Mouse (Mus musculus) lung, postnatal 14 days (tissue): Measurements from ENCODE around the gene Kazn.
A peak's percentile ranks its signal among the peaks of the same experiment; 100 is the strongest.

Experiments
- DNase-seq: peaks from one replicate; pipeline ENCODE4 v3.0.0; 2021

Kazn gene

DNA sequence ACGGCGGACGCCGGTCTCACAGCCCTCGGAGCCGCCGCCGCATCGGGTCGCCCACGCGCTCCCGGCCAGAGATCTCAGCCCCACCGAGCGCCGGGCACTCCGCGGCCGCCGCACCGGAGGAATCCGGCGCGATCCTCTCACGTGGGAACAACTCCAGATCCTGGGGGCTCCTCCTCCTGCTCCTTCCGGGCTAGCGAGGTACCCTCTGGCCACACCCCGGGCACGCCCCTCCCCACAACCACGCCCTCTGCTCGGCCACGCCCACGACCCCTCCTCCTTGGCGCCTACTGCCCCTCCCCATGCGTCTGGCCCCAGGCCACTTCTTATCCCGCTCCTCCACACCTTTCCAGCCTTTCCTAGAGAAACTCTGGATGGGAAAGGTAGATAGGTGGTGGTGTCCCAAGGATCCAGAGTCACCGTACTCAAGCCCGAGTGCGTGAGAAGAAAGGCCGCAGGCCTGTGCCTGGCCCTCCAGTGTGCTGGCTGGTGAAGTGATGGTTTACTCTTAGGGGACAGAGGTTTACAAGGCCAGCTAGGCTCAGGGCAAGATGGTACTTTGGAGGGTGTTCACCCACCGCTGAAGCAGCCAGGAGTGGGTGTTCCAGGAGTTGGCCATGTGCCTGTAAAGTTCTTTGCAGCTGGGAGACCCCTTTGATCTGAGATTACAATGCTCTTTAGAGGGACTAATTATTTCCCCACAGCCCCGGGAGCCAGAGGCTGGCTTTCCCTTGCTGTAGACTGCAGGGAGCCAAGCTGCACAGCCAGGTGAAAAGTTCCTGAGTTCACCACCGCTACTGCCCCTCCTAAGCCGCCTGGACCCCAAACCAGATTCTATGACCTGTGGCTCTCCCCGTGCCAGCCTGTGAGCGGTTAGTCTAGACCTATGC lies at the start of gene Kazn:
Gene Kazn (minus strand): TSS at position 162 of the 887 bp plus-strand sequence.
- DNase-seq, result peak; percentile 93

DNA sequence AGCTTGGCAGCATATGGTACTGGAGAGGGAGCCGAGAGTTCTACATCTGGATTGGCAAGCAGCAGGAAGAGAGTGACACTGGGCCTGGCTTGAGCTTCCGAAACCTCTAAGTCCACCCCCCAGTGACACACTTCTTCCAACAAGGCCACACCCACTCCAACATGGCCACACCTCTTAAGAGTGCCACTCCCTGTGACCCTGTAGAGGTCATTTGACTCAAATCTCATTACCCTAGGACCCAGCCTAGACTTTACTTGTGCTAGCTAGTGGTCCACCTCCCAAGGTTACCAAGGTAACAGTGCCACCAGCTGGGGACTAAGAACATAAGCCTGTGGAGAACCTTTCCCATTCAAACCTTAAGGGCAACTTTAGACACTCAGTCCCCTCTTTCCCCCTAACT lies 46.3 kb upstream of the Kazn start:
- DNase-seq, result no peak

DNA sequence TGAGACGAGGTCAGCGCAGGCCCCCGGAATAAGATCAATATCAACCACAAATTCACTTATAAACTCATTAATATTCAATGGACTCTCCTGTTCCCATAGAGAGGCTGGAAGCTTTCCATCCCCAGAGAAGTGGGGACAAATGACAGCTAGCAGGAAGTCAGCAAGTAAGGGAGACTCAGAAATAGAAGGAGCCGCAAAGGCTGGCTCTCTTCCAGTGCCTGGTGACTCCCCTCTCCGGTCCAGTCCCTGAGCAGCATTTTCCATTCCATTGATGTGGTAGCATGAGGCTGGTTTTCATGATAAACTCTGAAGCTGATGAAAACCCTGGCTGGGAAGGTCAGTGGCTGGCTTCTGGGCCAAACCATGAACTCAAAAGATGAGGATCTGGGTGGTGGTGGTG lies 44.7 kb upstream of the Kazn start:
- peak; percentile 5 for DNase-seq

DNA sequence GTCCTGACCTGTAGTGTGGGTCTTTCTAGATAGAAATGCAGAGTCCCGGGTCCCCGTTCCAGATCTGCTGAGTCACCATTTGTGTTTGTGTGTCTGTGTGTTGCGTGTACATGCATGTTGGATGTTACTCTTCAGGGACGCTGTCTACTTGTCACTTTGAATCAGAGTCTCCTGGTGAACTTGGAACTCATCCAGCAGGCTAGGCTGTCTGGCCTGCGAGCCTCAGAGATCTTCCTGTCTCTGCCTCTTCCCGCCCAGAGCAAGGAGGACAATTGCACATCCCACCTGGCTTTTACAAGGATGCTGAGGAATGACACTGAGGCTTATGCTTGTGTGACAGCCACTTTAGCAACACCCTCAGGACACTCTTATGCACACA lies 39.0 kb upstream of the Kazn start:
- no peak for DNase-seq

DNA sequence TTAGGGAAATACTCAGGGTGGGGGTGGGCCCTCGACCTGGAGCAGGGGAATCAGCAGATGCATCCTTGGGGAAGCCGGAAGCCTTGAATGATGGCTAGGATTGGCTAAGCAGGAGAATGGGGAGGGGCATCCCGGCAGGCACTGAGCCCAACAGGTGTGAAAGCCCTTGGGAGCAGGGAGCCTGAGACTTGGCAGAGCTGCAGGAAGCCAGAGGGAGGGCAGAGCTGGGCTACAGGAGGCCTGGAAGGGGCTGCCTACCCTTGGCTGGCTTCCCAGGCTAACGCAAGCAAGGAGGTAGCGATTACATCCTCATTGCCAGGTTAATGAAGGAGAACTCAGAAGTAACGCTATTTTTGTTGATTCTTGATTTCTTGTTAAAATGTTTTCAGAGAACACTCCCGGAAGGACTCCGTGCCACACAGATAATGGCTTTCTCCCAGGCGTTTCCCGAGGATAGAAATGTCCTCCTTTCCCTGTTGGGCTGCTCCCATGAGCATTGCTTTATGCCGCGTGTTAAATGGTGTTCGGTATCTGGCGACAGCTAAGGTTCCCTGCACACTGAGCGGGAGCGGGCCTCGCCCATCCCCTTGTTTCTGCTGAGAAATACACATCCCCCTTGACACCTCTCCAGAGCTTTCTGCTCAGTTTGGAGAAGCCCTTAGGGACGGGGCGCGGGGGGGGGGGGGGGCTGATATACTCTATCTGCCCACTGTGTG lies 38.4 kb upstream of the Kazn start:
- DNase-seq, result peak; percentile 1

DNA sequence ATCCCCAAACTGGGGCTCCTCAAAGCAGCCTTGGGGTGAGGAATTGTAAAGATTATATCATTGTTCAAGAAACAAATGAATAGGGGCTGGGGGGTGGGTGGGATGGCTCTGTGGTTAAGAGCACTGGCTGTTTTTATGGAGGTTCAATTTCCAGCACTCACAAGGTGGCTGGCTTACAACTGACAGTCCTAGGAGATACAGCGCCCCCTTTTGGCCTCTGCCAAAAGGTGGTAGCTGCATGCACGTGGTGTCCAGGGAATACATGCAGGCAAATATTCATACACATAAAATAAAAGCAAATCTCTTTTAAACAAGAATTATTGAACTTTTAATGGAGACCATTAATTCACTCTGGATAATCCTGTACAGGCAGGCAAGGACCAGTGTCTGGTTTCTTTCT lies 36.0 kb upstream of the Kazn start:
- DNase-seq, result peak; percentile 9

DNA sequence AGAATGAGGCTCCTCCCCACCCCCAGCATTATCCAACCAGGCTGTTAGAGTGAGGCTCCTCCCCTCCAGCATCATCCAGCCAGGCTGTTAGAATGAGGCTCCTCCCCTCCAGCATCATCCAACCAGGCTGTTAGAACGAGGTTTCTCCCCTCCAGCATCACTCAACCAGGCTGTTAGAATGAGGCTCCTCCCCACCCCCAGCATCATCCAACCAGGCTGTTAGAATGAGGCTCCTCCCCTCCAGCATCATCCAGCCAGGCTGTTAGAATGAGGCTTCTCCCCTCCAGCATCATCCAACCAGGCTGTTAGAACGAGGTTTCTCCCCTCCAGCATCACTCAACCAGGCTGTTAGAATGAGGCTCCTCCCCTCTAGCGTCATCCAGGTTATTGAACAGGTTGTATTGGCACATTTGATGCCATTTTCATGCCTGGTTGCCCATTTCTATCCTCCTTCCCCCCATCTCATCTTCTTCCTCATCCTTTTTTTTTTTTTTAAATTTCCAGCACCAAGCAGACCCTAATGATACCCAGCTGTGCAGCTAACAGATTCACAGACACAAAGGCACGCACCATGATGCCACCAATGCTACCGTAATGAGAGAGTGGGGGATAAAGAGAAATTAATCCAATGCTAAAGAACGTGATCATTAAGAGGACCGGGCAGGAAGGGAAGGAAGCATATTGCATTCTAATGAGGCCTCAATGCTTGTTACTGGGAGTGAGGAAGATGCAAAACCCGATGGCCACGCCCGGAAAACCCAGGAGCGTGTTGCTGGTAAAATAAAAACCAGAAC lies 35.4 kb upstream of the Kazn start:
- DNase-seq, result no peak

DNA sequence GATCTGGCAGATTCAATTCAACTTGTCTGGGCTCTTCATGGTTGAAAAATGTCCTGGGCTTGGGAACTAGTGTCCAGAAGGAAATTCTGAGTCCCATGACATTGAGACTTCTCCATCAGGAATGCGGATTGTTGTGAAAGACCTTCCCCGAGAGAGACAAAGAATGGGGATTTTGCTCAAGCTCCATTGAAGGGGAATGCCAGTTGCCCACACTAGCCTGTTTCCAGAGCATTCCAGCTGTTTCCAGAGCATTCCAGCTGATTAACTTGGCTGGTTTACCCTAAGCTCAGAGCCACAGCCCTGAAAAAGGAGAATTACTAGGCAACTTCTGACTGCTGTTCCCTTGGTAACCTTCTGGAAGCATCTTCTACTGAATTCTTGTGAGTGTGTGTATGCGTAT lies 32.3 kb upstream of the Kazn start:
- DNase-seq, result no peak

DNA sequence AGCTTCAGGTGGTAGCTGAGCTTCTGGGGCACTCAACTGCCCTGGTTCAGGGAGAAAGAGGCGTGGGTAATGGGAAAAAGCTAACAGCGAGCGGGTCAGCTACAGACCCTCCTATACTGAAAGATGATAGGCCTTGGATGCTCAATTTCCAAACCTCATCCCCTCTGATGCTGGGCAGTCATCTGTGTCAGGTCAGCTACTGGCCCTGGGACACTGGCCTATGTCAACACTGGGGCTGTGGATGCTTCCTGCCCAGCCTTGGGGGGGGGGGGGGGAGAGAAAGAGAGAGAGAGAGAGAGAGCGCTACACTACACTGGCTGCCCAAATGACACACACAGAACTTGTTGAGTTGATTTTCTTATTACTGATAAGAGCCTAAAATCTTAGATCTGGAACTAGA lies 28.6 kb upstream of the Kazn start:
- DNase-seq, result no peak

DNA sequence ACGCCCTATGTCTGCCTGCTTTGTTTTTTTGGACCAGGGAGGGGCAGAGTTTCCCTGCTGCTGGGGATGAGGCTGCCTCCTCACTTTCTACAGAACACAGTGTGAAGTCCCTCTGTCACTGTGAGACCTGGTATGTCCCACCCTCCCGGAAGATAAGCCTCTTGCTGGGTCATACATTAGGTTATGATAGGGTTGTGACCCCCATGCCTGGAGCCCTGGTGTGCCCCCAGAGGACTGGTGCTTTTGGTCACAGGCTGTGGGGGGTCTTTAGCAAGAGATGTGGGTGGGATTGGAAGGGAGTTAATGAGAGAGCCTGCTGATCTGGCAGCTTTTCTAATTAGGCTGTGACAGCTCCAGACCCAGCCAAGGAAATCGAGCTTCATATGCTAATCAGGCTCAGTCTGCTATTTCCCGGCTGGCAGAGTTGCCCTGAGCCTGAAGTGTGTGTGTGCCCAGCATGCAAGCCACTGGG lies 28.2 kb upstream of the Kazn start:
- DNase-seq, result no peak

DNA sequence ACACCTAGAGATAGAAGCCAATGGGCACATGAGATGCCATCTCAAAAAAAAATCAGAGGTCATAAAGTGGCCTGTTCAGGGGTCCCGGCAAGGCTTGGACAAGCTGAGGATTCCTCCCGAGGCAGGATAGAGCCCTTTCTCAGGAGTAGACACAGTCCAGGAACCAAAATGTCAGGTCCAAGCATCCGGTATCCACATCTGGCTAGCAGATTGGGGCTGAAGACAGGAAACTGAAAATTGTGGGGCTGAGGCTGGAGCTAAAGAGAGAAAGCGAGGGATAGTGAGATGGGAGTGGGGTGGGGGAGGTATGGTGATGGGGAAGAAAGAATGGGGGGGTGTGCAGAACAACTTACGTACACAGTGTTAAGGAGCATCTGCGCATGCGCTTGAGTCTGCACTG lies 25.1 kb upstream of the Kazn start:
- DNase-seq, result no peak

DNA sequence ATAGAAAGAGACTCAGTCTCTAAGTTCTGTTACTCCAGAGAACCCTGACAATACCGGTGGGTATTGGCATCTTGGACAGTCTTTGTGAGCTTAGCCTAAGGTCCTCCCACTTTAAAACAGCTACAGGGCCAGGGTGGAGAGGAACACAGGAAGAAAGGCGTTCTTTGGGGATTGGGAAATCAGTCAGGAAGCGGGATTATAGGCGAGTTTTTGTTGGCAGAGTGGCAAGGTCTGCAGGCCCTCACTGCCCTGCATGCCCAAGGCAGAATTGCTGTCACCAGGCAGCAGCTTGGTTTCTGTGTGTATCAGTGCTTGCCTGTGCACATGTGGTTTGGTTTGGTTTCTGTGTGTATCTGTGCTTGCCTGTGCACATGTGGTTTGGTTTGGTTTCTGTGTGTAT lies 22.5 kb upstream of the Kazn start:
- DNase-seq, result no peak

DNA sequence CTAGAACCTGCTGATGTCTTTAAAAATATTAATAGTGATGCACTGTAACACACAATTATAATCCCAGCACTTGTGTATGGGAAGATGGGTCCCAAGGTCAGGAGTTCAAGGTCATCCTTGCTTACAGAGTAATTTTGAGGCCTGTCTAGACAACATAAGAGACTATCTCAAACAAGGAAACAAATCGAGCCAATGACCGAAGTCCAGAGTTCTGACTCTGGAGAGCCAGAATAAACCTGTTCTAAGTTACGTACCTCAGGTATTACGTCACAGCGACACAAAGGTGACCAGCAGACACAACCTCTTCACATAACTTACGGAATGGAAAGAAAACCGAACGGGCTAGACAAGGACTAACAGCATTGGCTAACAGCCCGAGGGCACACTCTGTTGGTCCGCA lies 19.5 kb upstream of the Kazn start:
- DNase-seq, result no peak

DNA sequence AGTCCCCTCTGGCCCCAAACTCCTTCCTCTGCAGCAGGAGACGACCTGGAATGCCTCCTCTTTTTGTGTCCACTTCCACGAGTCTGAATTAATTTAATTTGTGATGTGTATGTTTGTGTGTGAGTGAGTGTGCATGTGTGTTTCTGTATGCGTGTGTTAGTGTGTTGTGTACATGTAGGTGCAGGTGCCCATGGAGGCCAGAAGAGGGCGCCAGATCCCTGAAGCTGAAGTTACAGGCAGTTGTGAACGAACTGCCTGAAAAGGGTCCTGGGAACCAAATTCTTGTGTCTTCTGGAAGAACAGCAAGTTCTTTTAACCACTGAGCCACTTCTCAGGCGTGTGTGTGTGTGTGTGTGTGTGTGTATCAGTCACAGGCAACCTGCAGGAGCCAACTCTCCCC lies 14.9 kb upstream of the Kazn start:
- no peak for DNase-seq

DNA sequence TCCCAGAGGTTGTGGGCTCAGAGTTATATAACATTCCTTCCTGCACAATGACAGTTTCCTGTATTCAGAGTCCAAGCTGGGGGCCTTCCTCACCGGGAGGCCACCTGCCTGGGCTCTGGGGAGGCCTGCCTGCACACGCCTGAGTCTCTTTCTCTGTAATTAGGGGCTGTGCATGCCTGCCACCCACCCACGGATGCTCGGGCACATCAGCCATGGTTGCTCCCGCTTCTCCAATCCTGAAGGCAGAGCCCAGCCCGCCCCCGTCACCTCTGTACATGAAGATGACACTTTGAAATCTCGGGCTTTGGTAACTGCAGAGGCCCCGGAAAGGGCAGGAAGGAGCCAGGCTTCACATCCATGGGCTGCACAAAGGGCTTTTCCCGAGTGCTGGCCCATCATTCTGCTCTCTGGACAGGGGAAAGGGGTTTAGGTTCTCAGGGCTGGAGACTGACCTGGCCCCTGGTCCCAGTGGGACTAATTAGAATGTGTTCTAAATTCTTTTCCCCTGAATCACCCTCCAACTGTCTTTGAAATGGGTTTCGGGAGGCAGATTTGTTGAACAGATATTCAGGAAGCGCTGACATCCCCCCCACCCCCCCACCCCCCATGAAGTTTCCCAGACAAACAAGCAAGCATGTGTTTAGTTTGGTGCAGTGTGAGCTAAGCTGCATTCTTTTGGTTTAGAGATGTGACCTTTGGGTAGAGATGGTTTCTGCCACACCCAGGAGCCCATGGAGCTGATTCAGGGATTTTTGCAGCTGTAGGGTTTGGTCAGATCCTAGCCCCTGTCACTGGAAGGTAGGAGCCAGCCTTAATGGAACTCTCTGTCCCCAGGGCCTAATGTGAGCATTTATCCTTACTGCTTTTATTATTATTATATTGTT lies 12.5 kb upstream of the Kazn start:
- DNase-seq, result no peak

DNA sequence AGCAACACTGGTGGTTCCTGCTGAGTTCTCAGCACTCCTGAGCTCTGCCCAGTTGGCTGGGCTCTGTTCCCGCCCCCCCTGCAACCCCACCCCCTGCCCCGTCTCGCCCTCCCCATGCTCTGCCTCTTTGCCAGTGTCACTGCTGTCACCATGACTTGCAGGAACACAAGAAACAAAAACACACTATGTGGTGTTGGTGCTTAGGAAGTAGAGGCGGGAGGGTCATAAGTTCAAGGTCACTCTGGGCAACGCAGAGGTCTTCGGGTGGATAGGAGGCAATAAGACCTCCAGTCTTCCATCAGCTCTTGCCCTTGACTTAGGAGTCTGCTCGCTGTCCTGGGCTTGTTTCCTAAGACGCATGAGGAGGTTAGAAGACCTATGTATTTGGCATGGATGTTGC lies 10.9 kb upstream of the Kazn start:
- no peak for DNase-seq

DNA sequence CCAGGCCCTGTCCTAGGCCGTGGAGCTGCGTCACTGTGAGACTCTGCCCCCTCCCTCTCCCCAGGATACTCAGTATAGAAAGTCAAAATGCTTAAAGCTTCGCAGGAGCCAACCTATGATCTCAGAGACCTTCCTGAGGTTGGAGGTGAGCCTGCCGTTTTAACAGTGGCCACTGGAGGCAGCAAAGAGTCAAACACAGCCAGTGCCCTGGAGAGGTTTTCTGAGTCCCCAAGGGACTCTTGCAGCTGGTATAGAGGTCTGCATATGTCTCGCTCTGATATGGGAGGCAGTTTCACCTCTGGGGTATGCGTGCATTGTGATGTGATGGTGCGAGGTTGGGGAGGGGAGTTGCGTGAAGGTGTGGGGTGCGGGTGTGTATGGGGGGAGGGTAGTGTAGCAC lies 10.2 kb upstream of the Kazn start:
- DNase-seq, result peak; percentile 64

DNA sequence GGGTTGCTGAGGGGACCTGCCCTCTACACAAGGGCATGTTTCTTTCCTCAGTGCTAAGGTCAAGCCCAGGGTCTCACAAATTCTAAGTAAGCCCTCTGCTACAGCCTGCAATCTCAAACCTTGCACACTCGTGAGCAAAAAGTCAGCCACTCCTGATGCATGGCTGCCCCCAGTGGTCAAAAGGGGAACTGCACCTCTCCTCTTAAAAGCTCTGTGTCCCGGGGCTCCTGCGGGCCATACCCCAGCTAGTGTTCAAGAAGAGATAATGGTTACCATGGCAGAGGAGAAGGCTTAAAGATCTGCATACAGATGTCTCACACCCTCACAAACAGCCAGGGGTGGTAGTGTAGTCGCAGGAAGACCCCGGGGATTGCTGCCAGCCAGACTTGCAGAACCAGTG lies 9.2 kb upstream of the Kazn start:
- peak; percentile 92 for DNase-seq

DNA sequence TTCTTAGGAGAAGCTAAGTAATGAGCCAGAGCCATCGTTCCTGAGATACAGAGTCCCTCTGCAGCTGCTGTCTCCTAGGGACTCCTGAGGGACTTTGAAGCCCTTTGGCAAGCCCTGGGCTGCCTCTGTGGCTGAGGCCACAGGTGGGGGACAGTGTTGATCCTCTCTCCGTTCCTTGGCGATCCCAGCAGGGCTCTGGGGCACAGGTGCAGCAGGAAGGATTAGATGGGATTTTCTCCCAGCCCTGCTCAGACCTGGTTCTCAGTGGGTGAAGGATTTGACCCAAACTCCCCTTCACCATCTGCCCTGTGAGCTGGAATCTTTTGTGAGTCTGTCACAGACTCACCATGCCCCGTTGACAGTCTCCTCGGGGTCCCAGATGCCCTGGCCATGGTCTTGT lies 7.5 kb upstream of the Kazn start:
- no peak for DNase-seq

DNA sequence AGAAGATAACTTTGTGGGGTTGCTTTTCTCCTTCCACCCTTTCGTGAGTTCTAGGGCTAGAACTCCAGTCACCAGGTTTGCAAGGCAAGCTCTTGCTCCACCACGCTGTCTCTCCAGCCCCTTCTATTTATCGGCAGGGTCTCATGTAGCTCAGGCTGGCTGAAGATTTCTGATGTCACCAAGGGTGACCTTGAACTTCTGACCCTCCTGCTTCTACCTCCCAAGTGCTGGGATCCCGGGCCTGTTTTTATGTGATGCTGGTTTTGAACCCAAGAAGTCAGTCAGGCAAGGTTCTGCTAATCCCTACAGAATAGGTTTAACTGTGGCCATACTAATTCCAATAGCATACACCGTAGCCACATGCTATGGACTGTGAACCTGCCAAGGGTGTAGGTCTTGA lies 5.4 kb upstream of the Kazn start:
- no peak for DNase-seq

DNA sequence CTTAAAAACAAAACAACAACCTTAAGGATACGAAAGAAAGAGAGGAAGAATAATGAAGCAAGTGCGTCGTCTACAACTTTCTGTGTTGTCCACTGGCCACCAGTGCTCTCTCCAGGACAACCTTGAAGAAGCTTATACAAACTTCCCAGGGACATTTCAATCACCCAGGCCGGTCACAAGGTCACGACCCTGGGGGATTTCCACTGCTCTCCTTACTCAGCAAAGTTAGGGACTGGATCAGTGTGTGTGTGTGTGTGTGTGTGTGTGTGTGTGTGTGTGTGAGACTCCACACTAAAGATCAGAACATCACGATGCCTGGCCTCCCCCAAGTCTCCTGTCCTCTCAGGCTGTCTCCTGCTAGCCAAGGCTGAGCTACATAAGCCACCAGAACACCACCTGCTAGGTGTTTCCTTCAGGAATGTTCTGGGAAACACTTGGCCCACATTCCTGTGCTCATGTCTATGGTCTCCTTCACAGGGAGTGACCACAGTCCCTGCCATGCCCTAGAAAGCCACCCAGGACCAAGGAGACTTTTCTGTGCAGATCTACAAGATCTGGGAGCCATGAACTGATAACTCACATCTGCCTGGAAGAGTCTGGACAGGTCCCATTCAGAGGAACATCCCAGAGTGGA lies 3.7 kb upstream of the Kazn start:
- no peak for DNase-seq

DNA sequence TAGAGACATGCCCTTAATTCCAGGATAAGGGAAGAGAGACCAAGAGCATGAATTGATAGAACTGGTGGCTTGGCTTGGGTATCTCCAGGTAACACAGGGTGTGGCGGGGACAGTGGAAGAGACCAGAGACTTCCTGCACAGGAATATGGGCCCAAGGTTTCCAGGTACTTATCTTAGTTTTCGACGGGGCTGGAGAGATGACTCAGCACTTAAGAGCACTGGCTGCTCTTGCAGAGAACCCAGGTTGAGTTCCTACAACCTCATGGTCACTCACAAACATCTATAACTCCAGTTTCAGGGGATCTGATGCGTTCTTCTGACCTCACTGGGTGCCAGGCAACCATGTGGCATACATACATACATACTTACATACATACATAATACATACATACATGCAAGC lies 3.0 kb upstream of the Kazn start:
- DNase-seq, result no peak
